Mouse (Mus musculus) adrenal gland, postnatal 0 days (tissue): ENCODE measurements around the gene 1700024B05Rik. TPM values are rescaled to one million over a fixed set of nuclear protein-coding genes. Genes with fewer than 3 reads are reported as not detected.

ENCODE experiments used
- polyA plus RNA-seq: library from polyadenylated mRNA; unstranded; fragments of >200 nt; fragmentation: Nextera tagmentation; extraction: Ambion mirVana; gene quantifications from 2 replicates; pipeline ENCODE4 v1.2.1, GENCODE M21; 2015

Gene 1700024B05Rik
- not detected in 2 replicates for polyA plus RNA-seq

GRCm38 (mm10) chr14:41943695-41944094, at the start of gene 1700024B05Rik:
Gene 1700024B05Rik (plus strand): TSS chr14:41943995.

GRCm38 (mm10) chr14:41907190-41907589, 36.6 kb upstream of the 1700024B05Rik start, which contains the start of gene Gm7980:
Gene Gm7980 (minus strand): TSS chr14:41907290.

GRCm38 (mm10) chr14:41924649-41925048, 19.1 kb upstream of the 1700024B05Rik start, which contains the start of gene 1700049E17Rik1:
Gene 1700049E17Rik1 (plus strand): TSS chr14:41924949.

GRCm38 (mm10) chr14:41967827-41968226, 24.0 kb downstream of the 1700024B05Rik start, which contains the start of gene Gm6401:
Gene Gm6401 (minus strand): TSS chr14:41967927.

GRCm38 (mm10) chr14:41983225-41983624, 39.4 kb downstream of the 1700024B05Rik start, which contains the start of gene Gm3543:
Gene Gm3543 (minus strand): TSS chr14:41983325.

Other genes starting within 250 kb of the 1700024B05Rik start
- not detected in 2 replicates for gene Gm8068, start 242.1 kb upstream of the 1700024B05Rik start, polyA plus RNA-seq
- gene Gm7929, start 193.4 kb upstream of the 1700024B05Rik start, polyA plus RNA-seq: not detected in 2 replicates
- gene Gm47189, start 171.6 kb upstream of the 1700024B05Rik start, polyA plus RNA-seq: not detected in 2 replicates
- gene Gm7980, start 36.7 kb upstream of the 1700024B05Rik start, polyA plus RNA-seq: not detected in 2 replicates
- not detected in 2 replicates for gene 1700049E17Rik1, start 19.0 kb upstream of the 1700024B05Rik start, polyA plus RNA-seq
- not detected in 2 replicates for gene Gm6401, start 23.9 kb downstream of the 1700024B05Rik start, polyA plus RNA-seq
- not detected in 2 replicates for gene Gm3543, start 39.3 kb downstream of the 1700024B05Rik start, polyA plus RNA-seq
- gene Gm7951, start 173.4 kb downstream of the 1700024B05Rik start, polyA plus RNA-seq: not detected in 2 replicates
- gene Gm17027, start 218.6 kb downstream of the 1700024B05Rik start, polyA plus RNA-seq: not detected in 2 replicates
- gene Gm3573, start 246.8 kb downstream of the 1700024B05Rik start, polyA plus RNA-seq: not detected in 2 replicates